Mouse (Mus musculus): ENCODE measurements around the gene Sash1. TPM values are rescaled to one million over a fixed set of nuclear protein-coding genes. Genes with fewer than 3 reads are reported as not detected.

The Sash1 gene
- polyA plus RNA-seq, 1 experiment: 23.8 TPM

DNA sequence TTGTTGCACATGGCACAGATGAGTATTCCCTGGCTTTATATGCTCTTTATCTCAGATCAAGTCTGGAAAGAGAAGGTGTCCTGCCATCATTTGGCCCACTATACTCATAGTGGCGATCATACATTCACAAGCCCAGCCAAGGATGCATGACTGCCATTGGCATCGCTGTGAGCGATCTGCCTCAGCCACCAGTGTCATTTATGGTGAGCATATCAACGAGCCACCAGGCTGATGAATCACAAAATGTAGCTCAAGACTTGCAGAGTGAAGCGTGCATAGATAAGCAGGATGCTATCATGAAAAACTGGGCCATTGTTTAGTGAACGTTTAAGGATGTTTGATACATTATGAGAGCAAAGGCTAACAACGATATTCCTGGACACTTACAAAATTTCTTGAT, 200.6 kb downstream of the Sash1 start:
- no peaks in the 10 kb centered on the region for H3K4me1 ChIP-seq (ENCODE audit: control insufficient read depth, insufficient read depth, low read length)

DNA sequence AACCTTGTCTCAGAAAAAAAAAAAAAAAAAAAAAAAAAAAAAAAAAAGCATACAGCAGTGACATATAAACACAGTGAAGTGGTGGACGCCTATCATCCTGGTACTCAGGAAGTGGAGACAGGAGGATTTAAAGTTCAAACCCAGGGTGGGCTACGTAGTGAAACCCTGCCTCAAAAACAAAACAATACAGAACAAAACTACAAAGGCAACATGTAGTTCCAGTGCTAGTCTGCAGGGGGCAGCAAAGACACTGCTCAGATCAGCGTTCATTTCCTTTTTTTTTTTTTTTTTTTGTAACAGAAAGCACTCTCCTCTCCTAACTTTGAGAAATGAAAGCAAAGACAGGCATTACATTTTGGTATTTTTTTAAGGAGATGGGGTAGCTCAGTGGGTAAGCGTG, 203.0 kb downstream of the Sash1 start:
- TF ChIP-seq CTCF (IDR thresholded peaks at IDR 0.05; ENCODE audit: extremely low read depth, insufficient read depth, low read length): peak; percentile 81
- TF ChIP-seq POLR2A (IDR thresholded peaks at IDR 0.05; ENCODE audit: extremely low read depth, insufficient read depth, low read length): no peak

More for the DNA sequence above, 200.6 kb downstream of the Sash1 start:
- TF ChIP-seq CTCF (IDR thresholded peaks at IDR 0.05; ENCODE audit: extremely low read depth, insufficient read depth, low read length) (no peak), POLR2A (IDR thresholded peaks at IDR 0.05; ENCODE audit: extremely low read depth, insufficient read depth, low read length) (no peak)
- Histone ChIP-seq H3K27ac (ENCODE audit: insufficient read depth, low read length) (no peak overlapping the region), H3K4me3 (ENCODE audit: insufficient read depth, low read length) (no peak overlapping the region)

DNA sequence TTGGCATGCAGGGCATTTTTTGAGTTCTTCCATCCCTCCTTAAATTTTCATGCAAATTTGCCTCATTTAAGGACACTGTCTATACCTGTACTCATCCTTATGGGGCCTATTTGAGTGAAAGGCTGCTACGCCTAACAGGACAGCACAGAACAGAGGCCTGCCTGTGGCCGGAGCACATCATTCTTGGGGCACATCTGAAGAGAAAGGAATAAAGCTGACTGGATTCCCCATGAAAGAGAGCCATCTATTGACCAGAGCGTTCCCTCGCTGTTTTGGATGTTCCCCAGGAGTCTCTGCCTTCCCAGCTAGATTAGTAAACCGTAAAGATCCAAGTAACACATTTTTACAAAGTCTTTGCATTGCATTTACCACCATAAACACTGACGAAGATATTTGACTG, 203.5 kb downstream of the Sash1 start:
- Histone ChIP-seq H3K27ac (ENCODE audit: insufficient read depth, low read length) (no peak overlapping the region), H3K4me1 (ENCODE audit: control insufficient read depth, insufficient read depth, low read length) (no peaks in the 10 kb centered on the region), H3K4me3 (ENCODE audit: insufficient read depth, low read length) (no peak overlapping the region)
- TF ChIP-seq CTCF (IDR thresholded peaks at IDR 0.05; ENCODE audit: extremely low read depth, insufficient read depth, low read length) (peak; percentile 32; the same call in 1 of the 2 replicates), POLR2A (IDR thresholded peaks at IDR 0.05; ENCODE audit: extremely low read depth, insufficient read depth, low read length) (no peak)

More for the DNA sequence above, 203.0 kb downstream of the Sash1 start:
- Histone ChIP-seq H3K4me1 (ENCODE audit: control insufficient read depth, insufficient read depth, low read length) (no peaks in the 10 kb centered on the region), H3K27ac (ENCODE audit: insufficient read depth, low read length) (no peak overlapping the region), H3K4me3 (ENCODE audit: insufficient read depth, low read length) (no peak overlapping the region)

DNA sequence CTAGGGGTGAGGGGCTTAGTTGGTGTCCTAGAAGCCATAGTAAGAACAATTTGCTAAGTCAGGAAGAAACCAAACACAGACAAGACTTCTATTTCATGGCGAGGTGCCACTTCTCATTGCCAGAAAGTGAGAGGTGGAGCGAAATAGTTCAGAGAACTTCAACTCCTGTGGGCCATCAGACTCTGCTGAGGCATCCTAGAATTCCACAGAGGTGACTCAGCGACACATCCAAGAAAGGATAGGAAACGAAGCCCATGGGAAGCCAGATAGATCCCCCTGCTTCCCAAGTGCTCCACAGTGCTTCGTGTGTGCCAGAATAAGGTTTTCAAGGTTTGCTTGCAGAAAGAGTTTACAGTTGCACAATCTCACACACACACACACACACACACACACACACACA, 209.1 kb downstream of the Sash1 start:
- no peak overlapping the region for H3K4me3 ChIP-seq (ENCODE audit: insufficient read depth, low read length)
- H3K4me1 ChIP-seq (ENCODE audit: control insufficient read depth, insufficient read depth, low read length): no peaks in the 10 kb centered on the region
- no peak overlapping the region for H3K27ac ChIP-seq (ENCODE audit: insufficient read depth, low read length)
- TF ChIP-seq POLR2A (IDR thresholded peaks at IDR 0.05; ENCODE audit: extremely low read depth, insufficient read depth, low read length) (no peak), CTCF (IDR thresholded peaks at IDR 0.05; ENCODE audit: extremely low read depth, insufficient read depth, low read length) (no peak)

Measured in cortical plate, adult 2 months (tissue).